Mouse (Mus musculus) cortical plate, adult 2 months (tissue): ENCODE measurements around the gene Pdzd8. TPM values are rescaled to one million over a fixed set of nuclear protein-coding genes. Genes with fewer than 3 reads are reported as not detected.

Experiments used
- H3K27ac ChIP-seq: fragments of 200-500 bp; 2 replicates; pipeline ENCODE4 v1.5.1; 2012; ENCODE audit warnings: low read length, control low read depth, inconsistent platforms; ENCODE audit not compliant: insufficient read depth
- H3K4me1 ChIP-seq: fragments of 200-500 bp; 2 replicates; pipeline ENCODE4 v1.6.1; 2011; ENCODE audit warnings: low read length; ENCODE audit not compliant: control insufficient read depth, insufficient read depth
- H3K4me3 ChIP-seq: fragments of 200-500 bp; 2 replicates; pipeline ENCODE4 v1.5.1; 2011; ENCODE audit warnings: mild to moderate bottlenecking, low read length, control low read depth; ENCODE audit not compliant: insufficient read depth
- CTCF ChIP-seq: fragments of 200-500 bp; IDR thresholded peaks from 2 replicates; pipeline ENCODE4 v1.5.1; 2011; ENCODE audit warnings: mild to moderate bottlenecking, control low read depth, low read length; ENCODE audit not compliant: insufficient read depth; ENCODE audit errors: extremely low read depth
- POLR2A ChIP-seq: fragments of 200-500 bp; IDR thresholded peaks from 2 replicates; pipeline ENCODE4 v1.6.1; 2011; ENCODE audit warnings: mild to moderate bottlenecking, low read length, control low read depth; ENCODE audit not compliant: insufficient read depth; ENCODE audit errors: extremely low read depth
- polyA plus RNA-seq: library from polyadenylated mRNA; depleted of rRNA; stranded (reverse); fragments of >200 nt; gene quantifications from 2 replicates; pipeline ENCODE4 v1.2.3, GENCODE M21; 2012

Pdzd8 gene
- polyA plus RNA-seq, 1 experiment: 20.4 TPM

DNA sequence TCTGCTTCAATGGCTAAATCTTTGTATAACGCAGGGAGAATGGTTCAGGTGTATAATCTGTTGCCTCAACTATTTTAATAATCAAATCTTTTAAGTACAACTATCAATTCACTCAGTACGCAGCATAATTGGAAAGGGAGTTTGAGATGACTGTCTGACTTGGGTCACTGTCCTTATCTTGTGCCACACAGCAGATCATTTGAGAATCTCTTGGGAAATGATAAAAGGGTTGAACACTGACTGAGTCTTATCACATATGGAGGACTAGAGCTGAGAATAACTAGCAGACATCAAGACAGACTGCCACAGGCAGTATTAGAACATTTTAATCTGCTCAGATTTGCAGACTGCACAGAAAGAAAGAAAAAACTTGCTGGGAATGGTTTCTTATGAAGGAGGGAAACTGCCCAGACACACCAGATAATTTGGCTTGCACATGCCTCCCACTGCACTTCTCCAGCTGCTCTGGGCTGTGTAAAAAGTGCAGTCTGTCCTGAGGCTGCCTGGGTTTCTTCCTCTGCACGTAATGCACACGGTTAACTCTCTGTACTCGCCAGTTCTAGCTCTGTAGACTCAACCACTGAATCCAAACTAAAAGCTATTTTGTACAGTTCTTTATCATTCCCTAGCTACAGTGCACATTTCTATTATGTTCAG lies 53.3 kb downstream of the Pdzd8 start:
- H3K27ac ChIP-seq: no peak overlapping the region
- no peaks in the 10 kb centered on the region; the same call in 1 of the 2 replicates for H3K4me1 ChIP-seq
- no peak overlapping the region for H3K4me3 ChIP-seq
- TF ChIP-seq POLR2A: no peak
- no peak for TF ChIP-seq CTCF

DNA sequence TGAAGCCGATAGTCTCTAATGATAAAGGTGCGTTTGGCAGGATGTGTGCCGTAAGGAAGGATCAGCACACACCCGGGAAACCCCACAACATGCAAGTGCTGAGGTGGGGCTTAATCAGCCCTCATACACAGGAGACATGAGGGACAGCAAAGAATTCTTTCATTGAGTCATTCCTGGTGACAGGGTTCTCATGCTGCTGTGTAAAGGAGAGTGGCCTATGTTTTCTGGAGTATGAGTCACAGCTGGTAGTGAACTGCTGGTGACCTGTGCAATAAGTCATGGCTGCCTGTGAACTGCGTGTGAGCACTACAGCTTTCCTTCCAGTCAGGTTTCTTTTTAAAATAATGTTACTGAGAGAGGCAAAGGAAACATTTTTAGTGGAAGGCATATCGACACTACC lies 55.8 kb downstream of the Pdzd8 start:
- TF ChIP-seq POLR2A (no peak), CTCF (no peak)
- no peaks in the 10 kb centered on the region for H3K4me1 ChIP-seq
- no peak overlapping the region for H3K4me3 ChIP-seq
- no peak overlapping the region for H3K27ac ChIP-seq

GRCm38 (mm10) chr19:59289042-59289441 lies 56.5 kb downstream of the Pdzd8 start:
- no peak overlapping the region for H3K27ac ChIP-seq
- TF ChIP-seq CTCF (no peak), POLR2A (no peak)

DNA sequence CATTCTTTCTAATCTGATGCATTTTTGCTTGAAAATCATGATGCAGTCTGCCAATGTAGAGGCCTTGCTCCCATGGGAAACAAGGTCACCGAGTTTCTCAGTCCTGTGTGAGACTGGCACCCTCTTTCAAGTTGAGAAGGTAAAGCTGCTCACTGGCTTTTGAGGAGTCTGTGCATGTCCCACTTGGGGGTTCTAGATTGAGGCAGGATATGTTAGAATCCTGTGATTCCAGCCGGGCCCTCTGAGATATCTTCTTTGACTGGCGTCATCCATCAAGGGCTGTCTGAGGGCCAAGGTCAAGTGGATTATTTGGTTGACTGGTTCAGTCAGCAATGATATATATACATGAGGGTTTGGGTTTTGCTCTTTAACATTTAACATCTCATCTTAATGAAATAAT lies 63.6 kb downstream of the Pdzd8 start:
- Histone ChIP-seq H3K4me1 (no peaks in the 10 kb centered on the region), H3K4me3 (no peak overlapping the region), H3K27ac (no peak overlapping the region)
- TF ChIP-seq POLR2A: no peak
- no peak for TF ChIP-seq CTCF

More at GRCm38 (mm10) chr19:59289042-59289441, 56.5 kb downstream of the Pdzd8 start:
- H3K4me1 ChIP-seq: no peaks in the 10 kb centered on the region
- no peak overlapping the region for H3K4me3 ChIP-seq

- Histone ChIP-seq H3K4me1 (no peaks in the 10 kb centered on the region), H3K27ac (no peak overlapping the region), H3K4me3 (no peak overlapping the region)
- TF ChIP-seq CTCF (no peak), POLR2A (no peak)
Measured at GRCm38 (mm10) chr19:59280841-59281240, 64.7 kb downstream of the Pdzd8 start.

DNA sequence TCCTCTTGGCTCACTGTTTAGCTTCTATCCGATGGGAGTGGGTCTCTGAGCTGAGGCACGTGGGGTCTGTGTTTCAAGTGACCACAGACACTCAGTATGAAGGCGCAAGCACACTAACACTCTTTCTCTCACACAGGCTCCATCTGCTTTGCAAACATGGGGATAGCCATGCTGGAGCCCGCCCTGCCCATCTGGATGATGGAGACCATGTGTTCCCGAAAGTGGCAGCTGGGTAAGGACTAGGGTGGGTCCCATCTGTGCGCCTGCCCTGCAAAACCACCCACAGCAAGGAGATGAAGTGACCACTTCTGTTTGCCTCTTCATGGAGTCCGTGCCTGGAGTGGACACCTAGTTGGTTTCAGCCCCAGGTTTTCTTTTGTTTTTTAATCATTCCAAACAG lies 69.2 kb downstream of the Pdzd8 start:
- Histone ChIP-seq H3K27ac (no peak overlapping the region), H3K4me3 (no peak overlapping the region), H3K4me1 (no peaks in the 10 kb centered on the region)
- TF ChIP-seq CTCF: no peak
- TF ChIP-seq POLR2A: no peak

- Histone ChIP-seq H3K4me1 (no peaks in the 10 kb centered on the region), H3K27ac (no peak overlapping the region), H3K4me3 (no peak overlapping the region)
- TF ChIP-seq POLR2A: no peak
- no peak for TF ChIP-seq CTCF
Measured at GRCm38 (mm10) chr19:59273190-59273589, 72.4 kb downstream of the Pdzd8 start.

DNA sequence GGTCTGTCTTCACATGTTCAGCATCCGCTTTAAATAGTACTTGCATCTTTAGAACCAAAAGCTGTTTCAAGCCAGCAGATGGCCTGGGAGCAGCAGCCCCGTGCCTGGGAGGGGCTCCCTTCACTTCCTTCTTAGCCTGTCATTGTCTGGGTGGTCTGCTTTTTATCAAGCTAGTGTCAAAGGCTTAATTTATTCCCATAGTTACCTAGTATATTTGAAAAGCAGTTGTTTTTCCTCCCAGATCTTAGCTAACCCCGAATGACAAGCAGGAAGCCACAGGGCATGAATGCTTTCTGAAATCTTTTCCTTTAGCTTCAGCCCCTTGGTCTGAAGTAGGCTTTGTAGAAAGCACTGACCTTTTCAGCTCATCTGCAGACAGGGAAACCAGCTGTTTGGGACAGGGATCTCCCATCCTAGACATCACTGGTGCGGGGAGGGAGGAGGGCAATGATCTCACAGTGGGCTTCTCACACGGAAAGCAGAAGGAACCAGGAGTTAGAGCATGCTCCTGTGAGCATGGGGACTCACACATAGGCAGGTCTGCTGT lies 78.1 kb downstream of the Pdzd8 start:
- no peak for TF ChIP-seq POLR2A
- TF ChIP-seq CTCF: no peak
- no peak overlapping the region for H3K27ac ChIP-seq
- no peaks in the 10 kb centered on the region for H3K4me1 ChIP-seq
- H3K4me3 ChIP-seq: no peak overlapping the region

- Histone ChIP-seq H3K27ac (no peak overlapping the region), H3K4me3 (no peak overlapping the region), H3K4me1 (no peaks in the 10 kb centered on the region)
- TF ChIP-seq CTCF (no peak), POLR2A (no peak)
Measured at GRCm38 (mm10) chr19:59265907-59266306, 79.7 kb downstream of the Pdzd8 start.

DNA sequence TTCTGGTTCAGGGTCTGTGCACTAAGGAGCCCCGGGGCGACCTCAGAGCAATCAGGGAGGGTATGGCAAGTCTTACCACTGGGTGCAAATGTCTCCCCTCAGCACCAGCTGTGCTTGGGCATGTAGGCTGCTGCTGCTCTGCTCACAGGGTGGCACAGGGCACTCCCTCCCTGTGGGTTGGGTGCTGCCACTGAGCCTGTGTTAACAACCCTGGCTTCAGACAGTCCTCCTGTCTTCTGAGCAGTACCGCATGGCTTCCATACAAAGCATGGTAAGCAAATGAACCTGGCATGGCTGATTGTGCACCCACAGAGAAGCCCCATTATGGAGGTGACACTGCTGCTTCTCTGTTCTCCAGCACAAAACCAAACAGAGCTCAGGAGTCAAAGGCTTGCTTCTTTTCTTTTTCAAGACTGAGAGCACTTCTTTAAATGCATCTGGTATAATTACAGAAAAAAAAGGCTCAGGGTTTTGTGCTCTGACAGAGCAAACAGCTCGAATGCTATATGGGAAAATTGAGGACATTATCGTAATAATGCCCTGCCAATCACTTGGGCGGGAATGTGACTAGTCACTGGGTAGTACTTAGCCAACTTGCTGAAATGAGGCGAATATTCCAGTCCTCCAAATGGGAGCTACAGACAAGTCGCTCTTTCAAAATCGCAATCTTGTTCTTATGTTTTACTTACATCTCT lies 80.6 kb downstream of the Pdzd8 start:
- H3K4me3 ChIP-seq: no peak overlapping the region
- TF ChIP-seq CTCF: no peak
- TF ChIP-seq POLR2A: no peak
- H3K4me1 ChIP-seq: no peaks in the 10 kb centered on the region
- H3K27ac ChIP-seq: no peak overlapping the region
